Mouse (Mus musculus) kidney, adult 9 months (tissue): ENCODE data around the gene Imp4.

ENCODE experiments used
- DNase-seq: peaks from one replicate; pipeline ENCODE4 v3.0.0; 2022

Gene Imp4

GRCm38 (mm10) chr1:34462766-34463165 is 23.1 kb downstream of the Imp4 start:
- DNase-seq = peak; percentile 49

- DNase-seq = no peak
These were observed 24.7 kb downstream of the Imp4 start for GRCm38 (mm10) chr1:34464310-34464817.

GRCm38 (mm10) chr1:34465445-34465844 is 25.8 kb downstream of the Imp4 start:
- no peak for DNase-seq

- no peak for DNase-seq
These were observed 28.4 kb downstream of the Imp4 start for GRCm38 (mm10) chr1:34468051-34468450.

GRCm38 (mm10) chr1:34468500-34468899 is 28.8 kb downstream of the Imp4 start:
- DNase-seq = no peak

GRCm38 (mm10) chr1:34469801-34470200 is 30.1 kb downstream of the Imp4 start:
- DNase-seq = no peak

- DNase-seq = peak; percentile 38
These were observed 33.0 kb downstream of the Imp4 start for GRCm38 (mm10) chr1:34472427-34473300.

GRCm38 (mm10) chr1:34478891-34479655 is 39.4 kb downstream of the Imp4 start:
- DNase-seq = no peak

GRCm38 (mm10) chr1:34480801-34481200 is 41.1 kb downstream of the Imp4 start:
- DNase-seq = no peak

- DNase-seq = no peak
These were observed 42.4 kb downstream of the Imp4 start for GRCm38 (mm10) chr1:34481920-34482669.

GRCm38 (mm10) chr1:34484470-34484869 is 44.8 kb downstream of the Imp4 start:
- no peak for DNase-seq

- peak; percentile 52 for DNase-seq
These were observed 46.0 kb downstream of the Imp4 start for GRCm38 (mm10) chr1:34485461-34486188.

GRCm38 (mm10) chr1:34487383-34487782 is 47.7 kb downstream of the Imp4 start:
- no peak for DNase-seq

GRCm38 (mm10) chr1:34489852-34490541 is 50.3 kb downstream of the Imp4 start:
- DNase-seq = no peak

GRCm38 (mm10) chr1:34491480-34491879 is 51.8 kb downstream of the Imp4 start:
- DNase-seq = no peak
